33 mouse cellular contexts compared by ENCODE assay signal in the genomic region with DNA sequence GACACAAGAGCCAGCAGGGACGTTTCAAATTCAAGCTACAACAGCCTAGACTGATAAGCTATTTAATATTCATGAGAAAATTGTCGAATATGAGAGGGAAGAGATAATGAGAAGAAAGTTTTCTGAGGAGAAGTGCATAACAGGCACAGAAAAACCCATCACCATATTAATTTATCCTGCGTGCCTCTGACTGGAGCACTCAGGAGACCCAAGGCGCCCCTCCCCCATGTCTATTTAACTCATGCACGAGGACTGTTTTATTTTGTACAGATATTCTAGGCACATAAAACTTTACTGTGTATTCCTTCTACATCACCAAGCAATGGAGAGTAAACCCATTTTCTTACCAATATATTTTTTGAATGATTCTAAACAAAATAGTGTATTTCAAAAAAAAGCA. TPM values are rescaled to one million over a fixed set of nuclear protein-coding genes. Genes with fewer than 3 reads are reported as not detected.
"Had no signal": no experiment of that assay in that cellular context is flagged by ENCODE, and none has a peak within 500 bp of the region (broad histone marks: within the 10 kb centered on the region; RNA-seq: fewer than 3 reads in every experiment).

No protein-coding gene starts in this region.

- H3K4me1 ChIP-seq: limb, embryonic 12.5 days; limb, embryonic 13.5 days; limb, embryonic 15.5 days; liver, embryonic 12.5 days; liver, embryonic 13.5 days; liver, embryonic 15.5 days; lung, embryonic 15.5 days; megakaryocyte, embryonic 14.5 days; midbrain, embryonic 10.5 days; midbrain, embryonic 12.5 days; neural tube, embryonic 12.5 days had no signal

- H3K4me3 ChIP-seq: limb, embryonic 10.5 days; limb, embryonic 12.5 days; limb, embryonic 13.5 days; limb, embryonic 15.5 days; liver, embryonic 12.5 days; liver, embryonic 13.5 days; liver, embryonic 15.5 days; lung, embryonic 15.5 days; megakaryocyte, embryonic 14.5 days; midbrain, embryonic 10.5 days; midbrain, embryonic 12.5 days; midbrain, embryonic 13.5 days; midbrain, embryonic 15.5 days; myocyte; neural tube, embryonic 12.5 days had no signal

- DNase-seq: left cerebral cortex, postnatal 4 days; liver; liver, embryonic 13.5 days; liver, postnatal 0 days; lung, adult 18-20 months; lung, adult 2 months; lung, embryonic 14.5 days; lung, postnatal 10 days; lung, postnatal 14 days; lung, postnatal 36 days; lung, postnatal 4 days had no signal

- H3K4me2 ChIP-seq: limb, embryonic 12.5 days; limb, embryonic 13.5 days; limb, embryonic 15.5 days; liver, embryonic 11.5 days; liver, embryonic 12.5 days; liver, embryonic 13.5 days; liver, embryonic 15.5 days; lung, embryonic 14.5 days; lung, embryonic 15.5 days; midbrain, embryonic 11.5 days; midbrain, embryonic 12.5 days; midbrain, embryonic 13.5 days; midbrain, embryonic 15.5 days; neural tube, embryonic 12.5 days had no signal

- H3K36me3 ChIP-seq: limb, embryonic 10.5 days; limb, embryonic 12.5 days; limb, embryonic 13.5 days; limb, embryonic 15.5 days; liver, embryonic 12.5 days; liver, embryonic 13.5 days; liver, embryonic 15.5 days; lung, embryonic 15.5 days; midbrain, embryonic 10.5 days; midbrain, embryonic 12.5 days; midbrain, embryonic 13.5 days; midbrain, embryonic 15.5 days; neural tube, embryonic 12.5 days had no signal

- ATAC-seq: liver, embryonic 12.5 days; liver, postnatal 0 days; lung, postnatal 0 days; midbrain, embryonic 13.5 days; midbrain, embryonic 15.5 days had no signal

- H3K9ac ChIP-seq: limb, embryonic 12.5 days; limb, embryonic 13.5 days; limb, embryonic 15.5 days; liver, embryonic 12.5 days; liver, embryonic 13.5 days; liver, embryonic 14.5 days; liver, embryonic 15.5 days; liver, postnatal 0 days; lung, embryonic 14.5 days; lung, embryonic 15.5 days; midbrain, embryonic 12.5 days; midbrain, embryonic 13.5 days; midbrain, embryonic 15.5 days; neural tube, embryonic 12.5 days had no signal

- H3K27me3 ChIP-seq: limb, embryonic 12.5 days; limb, embryonic 13.5 days; limb, embryonic 15.5 days; liver, embryonic 12.5 days; liver, embryonic 13.5 days; liver, embryonic 15.5 days; lung, embryonic 15.5 days; megakaryocyte, embryonic 14.5 days; midbrain, embryonic 12.5 days; midbrain, embryonic 13.5 days; midbrain, embryonic 15.5 days; neural tube, embryonic 12.5 days had no signal

- H3K9me3 ChIP-seq: limb, embryonic 10.5 days; limb, embryonic 12.5 days; limb, embryonic 13.5 days; limb, embryonic 15.5 days; liver, embryonic 12.5 days; liver, embryonic 13.5 days; liver, embryonic 15.5 days; lung, embryonic 15.5 days; midbrain, embryonic 10.5 days; midbrain, embryonic 12.5 days; midbrain, embryonic 13.5 days; midbrain, embryonic 15.5 days; neural tube, embryonic 12.5 days had no signal

- H3K27ac ChIP-seq: limb, embryonic 10.5 days; limb, embryonic 12.5 days; limb, embryonic 13.5 days; limb, embryonic 15.5 days; liver, embryonic 12.5 days; liver, embryonic 13.5 days; liver, embryonic 14.5 days; liver, embryonic 15.5 days; lung, embryonic 15.5 days; macrophage; midbrain, embryonic 10.5 days; midbrain, embryonic 12.5 days; midbrain, embryonic 13.5 days; midbrain, embryonic 15.5 days; neural tube, embryonic 12.5 days had no signal

RNA-seq across cellular contexts. Expression of a gene that starts 33.6 kb away (rescaled TPM):
- total RNA-seq: megakaryocyte progenitor cell, adult 5-6 weeks; megakaryocyte-erythroid progenitor cell, adult 5-6 weeks; monocyte, adult 5-6 weeks had no signal
- polyA plus RNA-seq: macrophage had no signal
